Mouse (Mus musculus) mouse embryonic stem cell (cell line): ENCODE measurements at regions not wholly inside any gene's neighbourhood (a gene's known extent, or its start where the extent isn't known, plus 50 kb on each side); places are given as distances from the start of the nearest gene placed in this dataset.

Experiments
- in situ Hi-C, 2 experiments: fragments of 300-500 bp; cut with MboI; formaldehyde crosslinking; loops; 1 replicate in 1 of 2; 3 replicates in 1 of 2; pipeline ENCODE4 v1.14.3; 2019 to 2020; ENCODE audit warnings: low sequenced_read_pairs in 2 of 2, low pct_unique_long_range_greater_than_20kb in 1 of 2, mixed read lengths in 1 of 2; ENCODE audit not compliant: unreplicated experiment in 1 of 2

GRCm38 (mm10) chrX:136321692-136322091 is 51.6 kb downstream of the Bex3 start:
- in situ Hi-C loops = loop anchor here in 1 of 2 experiments (5.0 kb wide), 1 partner anchor 124 kb away; no protein-coding TSS in a partner anchor

GRCm38 (mm10) chrX:136365809-136366208 is 95.8 kb downstream of the Bex3 start:
- in situ Hi-C loops = no loop called here
